Mouse (Mus musculus) retina, embryonic 14.5 days (tissue): Measurements from ENCODE around the gene Mup20.
A peak's percentile ranks its signal among the peaks of the same experiment; 100 is the strongest.
"Not testable (repeated sequence)": the region's sequence is repeated elsewhere in the genome, so short reads cannot be mapped to it uniquely, and the experiment has no call there.

Source experiments
- DNase-seq: peaks from one replicate; pipeline ENCODE4 v3.0.0-alpha.2; 2015; ENCODE audit warnings: low spot score

The Mup20 gene

GRCm38 (mm10) chr4:62054058-62054457 is at the start of gene Mup20:
TSS of gene Mup20 (minus strand) at chr4:62054158.
- not testable (repeated sequence) for DNase-seq

- DNase-seq = peak; percentile 60
Observed at GRCm38 (mm10) chr4:62103366-62103765, 49.4 kb upstream of the Mup20 start.

GRCm38 (mm10) chr4:62087953-62088352 is 34.0 kb upstream of the Mup20 start:
- DNase-seq = no peak

GRCm38 (mm10) chr4:62087241-62087640 is 33.3 kb upstream of the Mup20 start, which contains the start of gene Mup3:
TSS of gene Mup3 (minus strand) at chr4:62087342.
- DNase-seq = no peak

GRCm38 (mm10) chr4:62082755-62083154 is 28.8 kb upstream of the Mup20 start:
- DNase-seq = no peak

GRCm38 (mm10) chr4:62075126-62075525 is 21.2 kb upstream of the Mup20 start:
- DNase-seq = no peak

GRCm38 (mm10) chr4:62054780-62055179 is 822 bp upstream of the Mup20 start:
- not testable (repeated sequence) for DNase-seq

- no peak for DNase-seq
Observed at GRCm38 (mm10) chr4:62026281-62026680, 27.7 kb downstream of the Mup20 start.

- no peak for DNase-seq
Observed at GRCm38 (mm10) chr4:62024256-62024959, 29.6 kb downstream of the Mup20 start.

- no peak for DNase-seq
Observed at GRCm38 (mm10) chr4:62023646-62024045, 30.3 kb downstream of the Mup20 start.

GRCm38 (mm10) chr4:62023120-62023519 is 30.8 kb downstream of the Mup20 start:
- no peak for DNase-seq

- not testable (repeated sequence) for DNase-seq
Observed at GRCm38 (mm10) chr4:62020511-62020910, 33.4 kb downstream of the Mup20 start.
